Mouse (Mus musculus): ENCODE measurements at regions not wholly inside any gene's neighbourhood (a gene's known extent, or its start where the extent isn't known, plus 50 kb on each side); places are given as distances from the start of the nearest gene placed in this dataset.

GRCm38 (mm10) chr8:60071610-60072009 is 431.4 kb downstream of the Gm10283 start:
- no peak for DNase-seq (ENCODE audit: low spot score in 2 of 2)

- DNase-seq (ENCODE audit: low spot score in 2 of 2) = no peak
Observed at GRCm38 (mm10) chr8:60055063-60055462, 447.9 kb downstream of the Gm10283 start.

- DNase-seq (ENCODE audit: low spot score in 2 of 2) = peak in 1 of 2 experiments; percentile 23
Observed at GRCm38 (mm10) chr8:60028676-60029075, 474.3 kb downstream of the Gm10283 start.

Data from right cerebral cortex, postnatal 10 days (tissue).